Mouse (Mus musculus) heart, embryonic 11.5 days (tissue): ENCODE results near the gene Txndc15. TPM values are rescaled to one million over a fixed set of nuclear protein-coding genes. Genes with fewer than 3 reads are reported as not detected.
A peak's percentile ranks its signal among the peaks of the same experiment; 100 is the strongest.

ENCODE experiments used
- ATAC-seq: fragments of 200-750 bp; cut with Nextera tagmentation; replicated peaks from 2 replicates; pipeline ENCODE4 v1.8.0; 2017; ENCODE audit warnings: moderate library complexity; ENCODE audit not compliant: insufficient number of reproducible peaks, low FRiP score, low TSS enrichment
- H3K27ac ChIP-seq: fragments of 300-500 bp; sonication (generic); 2 replicates; pipeline ENCODE4 v1.5.1; 2014; ENCODE audit warnings: mild to moderate bottlenecking, low read depth, low read length
- H3K27me3 ChIP-seq: fragments of 300-500 bp; sonication (generic); 2 replicates; pipeline ENCODE4 v1.6.1; 2014; ENCODE audit warnings: mild to moderate bottlenecking, low read length, mixed read lengths; ENCODE audit not compliant: control insufficient read depth, insufficient read depth
- H3K36me3 ChIP-seq: fragments of 300-500 bp; sonication (generic); 2 replicates; pipeline ENCODE4 v1.6.1; 2014; ENCODE audit warnings: mild to moderate bottlenecking, low read length, moderate library complexity, mixed read lengths; ENCODE audit not compliant: control insufficient read depth, insufficient read depth
- H3K4me1 ChIP-seq: fragments of 300-500 bp; sonication (generic); 2 replicates; pipeline ENCODE4 v1.6.1; 2014; ENCODE audit warnings: low read length; ENCODE audit not compliant: control insufficient read depth, insufficient read depth
- H3K4me2 ChIP-seq: fragments of 300-500 bp; sonication (generic); 2 replicates; pipeline ENCODE4 v1.6.1; 2014; ENCODE audit warnings: mild to moderate bottlenecking, moderate library complexity
- H3K4me3 ChIP-seq: fragments of 300-500 bp; sonication (generic); 2 replicates; pipeline ENCODE4 v1.5.1; 2014; ENCODE audit warnings: low read depth, low read length
- H3K9ac ChIP-seq: fragments of 300-500 bp; sonication (generic); 2 replicates; pipeline ENCODE4 v1.6.1; 2014; ENCODE audit warnings: mild to moderate bottlenecking, low read depth, low read length, moderate library complexity
- H3K9me3 ChIP-seq: fragments of 300-500 bp; sonication (generic); replicated peaks from 2 replicates; pipeline ENCODE4 v1.6.1; 2016; ENCODE audit warnings: low read length; ENCODE audit not compliant: control insufficient read depth
- WGBS: fragments of 180-500 bp; shearing (Covaris S2); extraction: QIAGEN DNeasy Blood & Tissue Kit; methylation state at CpG from one replicate; pipeline ENCODE4 v1.1.7; 2014; ENCODE audit not compliant: insufficient replicate concordance; 5-methylcytosine and 5-hydroxymethylcytosine counted together
- polyA plus RNA-seq: library from polyadenylated mRNA; unstranded; fragments of >200 nt; fragmentation: Nextera tagmentation; extraction: Ambion mirVana; gene quantifications from 2 replicates; pipeline ENCODE4 v1.2.1, GENCODE M21; 2014

The Txndc15 gene
- polyA plus RNA-seq, 1 experiment from 2014 or later: 61.1 TPM

GRCm38 (mm10) chr13:55737885-55738284 lies 23.4 kb downstream of the Txndc15 start:
- 86% methylated on average over 8 of the region's 8 CpGs for WGBS
- no peak for ATAC-seq

DNA sequence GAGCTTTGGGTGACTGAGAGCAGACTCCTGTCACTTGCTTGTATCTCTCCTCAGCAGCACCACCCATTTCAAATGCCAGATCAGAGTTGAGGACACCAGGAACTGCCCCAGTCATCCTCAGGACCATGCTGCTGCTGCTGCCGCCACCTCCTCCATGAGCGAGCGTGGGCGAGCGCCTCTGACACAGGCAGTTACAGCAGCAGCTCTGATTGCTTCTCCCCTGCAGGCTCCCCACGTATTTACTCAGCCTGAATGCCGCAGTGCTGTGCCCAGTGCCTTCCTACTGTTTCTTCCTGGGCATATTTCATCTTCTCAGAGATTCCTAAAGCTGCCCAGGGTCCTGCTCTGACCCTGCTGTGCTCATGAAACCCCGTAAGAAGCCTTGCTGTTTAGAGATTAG lies 27.9 kb downstream of the Txndc15 start:
- H3K4me1 ChIP-seq: no peaks in the 10 kb centered on the region
- WGBS: 65% methylated on average over 8 of the region's 8 CpGs
- 0 out of 2 replicates have a peak overlapping the region, but pooled peaks have one; percentile 8 for H3K9ac ChIP-seq
- ATAC-seq: no peak
- no peak overlapping the region for H3K4me2 ChIP-seq
- no peaks in the 10 kb centered on the region for H3K9me3 ChIP-seq
- no peak overlapping the region for H3K4me3 ChIP-seq
- no peaks in the 10 kb centered on the region for H3K36me3 ChIP-seq
- H3K27me3 ChIP-seq: no peaks in the 10 kb centered on the region
- no peak overlapping the region for H3K27ac ChIP-seq

More at GRCm38 (mm10) chr13:55737885-55738284, 23.4 kb downstream of the Txndc15 start:
- Histone ChIP-seq H3K4me1 (no peaks in the 10 kb centered on the region), H3K27me3 (no peaks in the 10 kb centered on the region), H3K36me3 (no peaks in the 10 kb centered on the region), H3K4me2 (no peak overlapping the region), H3K27ac (no peak overlapping the region), H3K9ac (no peak overlapping the region), H3K4me3 (no peak overlapping the region), H3K9me3 (no peaks in the 10 kb centered on the region)

- Histone ChIP-seq H3K4me3 (no peak overlapping the region), H3K9ac (no peak overlapping the region), H3K36me3 (no peaks in the 10 kb centered on the region), H3K9me3 (no peaks in the 10 kb centered on the region), H3K4me1 (peaks cover 5% of the 10 kb centered on the region), H3K27ac (no peak overlapping the region), H3K27me3 (no peaks in the 10 kb centered on the region), H3K4me2 (no peak overlapping the region)
- 69% methylated on average over 13 of the region's 13 CpGs for WGBS
- ATAC-seq: no peak
Observed at GRCm38 (mm10) chr13:55754380-55754779, 39.9 kb downstream of the Txndc15 start.

GRCm38 (mm10) chr13:55756789-55757188 lies 42.3 kb downstream of the Txndc15 start:
- peak overlapping the region; percentile 46 for H3K4me2 ChIP-seq
- peak overlapping the region; percentile 50 for H3K9ac ChIP-seq
- H3K9me3 ChIP-seq: no peaks in the 10 kb centered on the region
- WGBS: 41% methylated on average over 8 of the region's 8 CpGs
- peaks cover 5% of the 10 kb centered on the region for H3K4me1 ChIP-seq
- peak; percentile 57; the same call in 1 of the 2 replicates for ATAC-seq
- no peak overlapping the region for H3K27ac ChIP-seq
- H3K36me3 ChIP-seq: no peaks in the 10 kb centered on the region
- no peaks in the 10 kb centered on the region for H3K27me3 ChIP-seq
- H3K4me3 ChIP-seq: no peak overlapping the region

DNA sequence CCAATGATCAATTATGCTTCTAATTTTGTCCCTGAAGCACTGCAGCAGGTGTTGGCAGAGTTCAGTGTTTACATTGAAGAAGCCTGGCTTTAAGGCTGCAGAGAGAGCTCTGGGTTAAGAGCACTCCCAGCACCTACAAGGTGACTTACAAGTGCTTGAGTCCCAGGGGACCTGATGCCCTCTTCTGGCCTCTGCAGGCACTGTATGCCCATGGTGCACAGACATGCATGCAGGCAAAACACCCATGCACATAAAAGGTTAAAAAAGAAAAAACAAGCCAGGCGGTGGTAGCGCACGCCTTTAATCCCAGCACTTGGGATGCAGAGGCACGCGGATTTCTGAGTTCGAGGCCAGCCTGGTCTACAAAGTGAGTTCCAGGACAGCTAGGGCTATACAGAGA lies 43.2 kb downstream of the Txndc15 start:
- ATAC-seq: no peak
- Histone ChIP-seq H3K27ac (no peak overlapping the region), H3K4me3 (no peak overlapping the region), H3K9me3 (no peaks in the 10 kb centered on the region), H3K4me2 (no peak overlapping the region), H3K9ac (no peak overlapping the region), H3K36me3 (no peaks in the 10 kb centered on the region), H3K27me3 (no peaks in the 10 kb centered on the region), H3K4me1 (peaks cover 5% of the 10 kb centered on the region)
- whole genome bisulfite sequencing: 84% methylated on average over 6 of the region's 6 CpGs

DNA sequence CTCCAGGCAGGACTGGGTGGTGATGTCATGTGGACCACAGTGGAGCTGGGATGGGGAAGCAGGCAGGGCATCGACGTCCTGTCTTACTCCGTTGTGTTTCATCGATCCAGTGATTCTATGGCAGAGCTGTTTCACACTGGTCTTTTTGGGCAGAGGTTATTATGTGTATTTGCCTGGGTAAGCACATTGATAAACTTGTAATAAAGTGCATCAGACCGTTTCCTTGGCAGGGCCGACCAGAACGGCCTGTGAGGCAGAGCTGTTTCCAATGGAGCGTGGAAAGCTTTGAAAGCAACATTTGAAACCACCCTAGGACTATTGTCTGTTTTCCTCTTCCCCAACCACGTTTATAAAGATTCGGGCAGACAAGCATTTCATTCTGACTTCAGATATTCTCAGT lies 46.1 kb downstream of the Txndc15 start:
- no peaks in the 10 kb centered on the region for H3K27me3 ChIP-seq
- no peak overlapping the region for H3K4me2 ChIP-seq
- WGBS: 61% methylated on average over 10 of the region's 10 CpGs
- H3K9me3 ChIP-seq: no peaks in the 10 kb centered on the region
- H3K4me3 ChIP-seq: no peak overlapping the region
- H3K36me3 ChIP-seq: no peaks in the 10 kb centered on the region
- no peak for ATAC-seq
- peaks cover 5% of the 10 kb centered on the region for H3K4me1 ChIP-seq
- no peak overlapping the region for H3K27ac ChIP-seq
- H3K9ac ChIP-seq: no peak overlapping the region

- H3K9me3 ChIP-seq: no peaks in the 10 kb centered on the region
- H3K36me3 ChIP-seq: no peaks in the 10 kb centered on the region
- no peaks in the 10 kb centered on the region for H3K27me3 ChIP-seq
- no peak overlapping the region for H3K4me2 ChIP-seq
- WGBS: 71% methylated on average over 10 of the region's 10 CpGs
- H3K27ac ChIP-seq: no peak overlapping the region
- peaks cover 5% of the 10 kb centered on the region for H3K4me1 ChIP-seq
- H3K9ac ChIP-seq: no peak overlapping the region
- ATAC-seq: no peak
- H3K4me3 ChIP-seq: no peak overlapping the region
Observed at GRCm38 (mm10) chr13:55761486-55761885, 47.0 kb downstream of the Txndc15 start.

DNA sequence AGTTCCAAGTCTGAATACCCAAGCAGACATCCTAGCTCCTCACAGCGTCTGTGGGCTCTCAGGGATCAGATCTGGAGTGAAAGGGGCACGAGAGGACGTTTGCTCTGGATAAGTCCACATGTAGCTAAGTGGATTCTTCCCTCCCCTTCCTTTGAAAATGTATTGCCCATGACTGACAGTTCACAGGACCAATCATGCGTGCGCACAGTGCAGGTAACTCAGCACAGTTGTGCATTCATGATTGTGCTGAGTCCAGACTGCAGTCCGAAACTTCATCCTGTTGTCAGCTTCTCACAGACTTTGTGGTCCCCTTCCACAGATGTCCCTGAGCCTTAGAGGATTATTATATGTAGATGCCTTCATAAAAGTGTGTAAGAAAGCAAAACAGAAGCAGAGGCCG lies 59.9 kb downstream of the Txndc15 start:
- ATAC-seq: no peak
- no peak overlapping the region for H3K4me3 ChIP-seq
- no peaks in the 10 kb centered on the region for H3K27me3 ChIP-seq
- no peak overlapping the region for H3K4me2 ChIP-seq
- WGBS: 77% methylated on average over 7 of the region's 7 CpGs
- no peaks in the 10 kb centered on the region for H3K9me3 ChIP-seq
- H3K4me1 ChIP-seq: 0 out of 2 replicates have a peak, but pooled peaks cover 2% of the 10 kb centered on the region
- H3K9ac ChIP-seq: no peak overlapping the region
- no peaks in the 10 kb centered on the region for H3K36me3 ChIP-seq
- H3K27ac ChIP-seq: no peak overlapping the region

DNA sequence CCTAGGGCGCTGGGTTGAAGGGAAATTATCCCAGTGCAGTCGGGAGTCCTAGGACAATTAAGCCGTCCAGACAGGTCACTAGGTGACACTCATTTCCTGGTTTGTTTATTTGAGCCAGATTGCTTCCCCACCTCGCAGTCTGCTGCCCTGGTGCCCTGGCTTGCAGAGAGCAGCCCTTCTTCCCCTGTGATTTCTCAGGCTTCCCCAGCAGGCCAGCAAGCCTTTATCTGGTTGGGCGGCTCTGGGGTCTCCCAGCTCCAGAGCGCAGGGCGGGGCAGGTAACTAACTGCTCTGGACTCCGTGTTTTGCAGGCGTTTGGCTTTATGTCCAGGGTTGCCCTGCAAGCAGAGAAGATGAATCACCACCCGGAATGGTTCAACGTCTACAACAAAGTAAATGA lies 60.6 kb downstream of the Txndc15 start:
- H3K36me3 ChIP-seq: no peaks in the 10 kb centered on the region
- no peak overlapping the region for H3K27ac ChIP-seq
- H3K27me3 ChIP-seq: no peaks in the 10 kb centered on the region
- H3K4me3 ChIP-seq: no peak overlapping the region
- no peak for ATAC-seq
- H3K4me1 ChIP-seq: 0 out of 2 replicates have a peak, but pooled peaks cover 2% of the 10 kb centered on the region
- H3K9me3 ChIP-seq: no peaks in the 10 kb centered on the region
- no peak overlapping the region for H3K4me2 ChIP-seq
- no peak overlapping the region for H3K9ac ChIP-seq
- 29% methylated on average over 11 of the region's 11 CpGs for WGBS
